Mouse (Mus musculus) pancreas, adult 10 weeks (tissue): Measurements from ENCODE around the gene Kremen2. TPM values are rescaled to one million over a fixed set of nuclear protein-coding genes. Genes with fewer than 3 reads are reported as not detected.

ENCODE experiments used
- polyA plus RNA-seq: library from polyadenylated mRNA; stranded (reverse); fragments of 350-450 nt; fragmentation: Illumina TruSeq; extraction: RNeasy Lipid Tissue Mini Kit (QIAGEN cat#74804); gene quantifications from one replicate; pipeline ENCODE4 v1.2.3, GENCODE M21; 2015; ENCODE audit warnings: low read depth, low replicate concordance; ENCODE audit not compliant: insufficient read depth

Kremen2 gene
- not detected for polyA plus RNA-seq

GRCm38 (mm10) chr17:23745301-23746251 lies at the start of gene Kremen2:
Gene Kremen2 (minus strand): TSS chr17:23745833.

GRCm38 (mm10) chr17:23790269-23791078 lies 44.8 kb upstream of the Kremen2 start, which contains the start of gene Srrm2:
Gene Srrm2 (plus strand): TSS chr17:23790532.

GRCm38 (mm10) chr17:23785561-23786471 lies 40.2 kb upstream of the Kremen2 start, which contains the start of gene Flywch2:
Gene Flywch2 (minus strand): TSS chr17:23786081.

GRCm38 (mm10) chr17:23771284-23772218 lies 25.9 kb upstream of the Kremen2 start, which contains the start of gene Flywch1:
Gene Flywch1 (minus strand): TSS chr17:23771602.

GRCm38 (mm10) chr17:23740598-23741021 lies 5.0 kb downstream of the Kremen2 start, which contains the start of gene Paqr4:
Gene Paqr4 (minus strand): TSS chr17:23740867.

GRCm38 (mm10) chr17:23725999-23726757 lies 19.5 kb downstream of the Kremen2 start, which contains the start of gene Pkmyt1:
Gene Pkmyt1 (plus strand): TSS chr17:23726336.

GRCm38 (mm10) chr17:23722376-23723125 lies 23.1 kb downstream of the Kremen2 start, which contains the start of gene 1520401A03Rik:
Gene 1520401A03Rik (minus strand): TSS chr17:23722783.

Other genes starting within 250 kb of the Kremen2 start
- gene Zfp213, start 181.6 kb downstream of the Kremen2 start, polyA plus RNA-seq = 2.1 TPM
- gene Zfp13, start 146.3 kb downstream of the Kremen2 start, polyA plus RNA-seq = 4.2 TPM
- gene Zscan10, start 145.0 kb downstream of the Kremen2 start, polyA plus RNA-seq = not detected
- 0.24 TPM for gene Mmp25, start 100.6 kb downstream of the Kremen2 start, polyA plus RNA-seq
- gene Bicdl2, start 85.3 kb downstream of the Kremen2 start, polyA plus RNA-seq = 2.9 TPM
- gene Hcfc1r1, start 72.2 kb downstream of the Kremen2 start, polyA plus RNA-seq = 44.8 TPM
- 3.1 TPM for gene Thoc6, start 72.0 kb downstream of the Kremen2 start, polyA plus RNA-seq
- 9.0 TPM for gene Tnfrsf12a, start 68.4 kb downstream of the Kremen2 start, polyA plus RNA-seq
- gene Cldn6, start 66.6 kb downstream of the Kremen2 start, polyA plus RNA-seq = 4.2 TPM
- 3.5 TPM for gene Cldn9, start 61.8 kb downstream of the Kremen2 start, polyA plus RNA-seq
- gene 1520401A03Rik, start 23.1 kb downstream of the Kremen2 start, polyA plus RNA-seq = not detected
- gene Pkmyt1, start 19.5 kb downstream of the Kremen2 start, polyA plus RNA-seq = 3.3 TPM
- 5.0 TPM for gene Paqr4, start 5.0 kb downstream of the Kremen2 start, polyA plus RNA-seq
- gene Flywch1, start 25.8 kb upstream of the Kremen2 start, polyA plus RNA-seq = 9.7 TPM
- gene Flywch2, start 40.2 kb upstream of the Kremen2 start, polyA plus RNA-seq = 1.3 TPM
- 176 TPM for gene Srrm2, start 44.7 kb upstream of the Kremen2 start, polyA plus RNA-seq
- gene Elob, start 83.3 kb upstream of the Kremen2 start, polyA plus RNA-seq = 116 TPM
- not detected for gene Prss33, start 90.2 kb upstream of the Kremen2 start, polyA plus RNA-seq
- not detected for gene Prss32, start 98.0 kb upstream of the Kremen2 start, polyA plus RNA-seq
- gene Prss41, start 98.3 kb upstream of the Kremen2 start, polyA plus RNA-seq = not detected
- not detected for gene Prss21, start 122.2 kb upstream of the Kremen2 start, polyA plus RNA-seq
- not detected for gene Dcpp1, start 135.0 kb upstream of the Kremen2 start, polyA plus RNA-seq
- gene Dcpp2, start 135.0 kb upstream of the Kremen2 start, polyA plus RNA-seq = not detected
- not detected for gene Dcpp3, start 171.6 kb upstream of the Kremen2 start, polyA plus RNA-seq
- not detected for gene Sbp, start 195.8 kb upstream of the Kremen2 start, polyA plus RNA-seq
- not detected for gene Sbpl, start 209.4 kb upstream of the Kremen2 start, polyA plus RNA-seq
- not detected for gene Prss30, start 234.7 kb upstream of the Kremen2 start, polyA plus RNA-seq